Mouse (Mus musculus) heart, adult 2 months (tissue): ENCODE measurements around the gene Polr1a. TPM values are rescaled to one million over a fixed set of nuclear protein-coding genes. Genes with fewer than 3 reads are reported as not detected.
A peak's percentile ranks its signal among the peaks of the same experiment; 100 is the strongest.

Experiments
- DNase-seq, 2 experiments: peaks; one replicate each; pipeline ENCODE4 v3.0.0; 2021
- H3K27ac ChIP-seq: fragments of 200-600 bp; 2 replicates; pipeline ENCODE4 v1.8.1; 2022
- H3K27me3 ChIP-seq: fragments of 200-500 bp; 2 replicates; pipeline ENCODE4 v1.6.1; 2012; ENCODE audit warnings: mild to moderate bottlenecking, low read length, inconsistent platforms, mixed read lengths; ENCODE audit not compliant: control insufficient read depth, insufficient read depth
- H3K36me3 ChIP-seq: fragments of 200-500 bp; 2 replicates; pipeline ENCODE4 v1.6.1; 2012; ENCODE audit warnings: low read length, inconsistent platforms; ENCODE audit not compliant: control insufficient read depth, insufficient read depth
- H3K4me1 ChIP-seq: fragments of 200-500 bp; 2 replicates; pipeline ENCODE4 v1.6.1; 2011; ENCODE audit warnings: low read length; ENCODE audit not compliant: control insufficient read depth, insufficient read depth
- H3K4me3 ChIP-seq: fragments of 200-600 bp; 2 replicates; pipeline ENCODE4 v1.8.1; 2022
- H3K79me2 ChIP-seq: fragments of 200-500 bp; replicated peaks from 2 replicates; pipeline ENCODE4 v1.6.1; 2012; ENCODE audit warnings: mild to moderate bottlenecking, inconsistent platforms, low read length, moderate library complexity, mixed read lengths; ENCODE audit not compliant: control insufficient read depth, insufficient read depth
- H3K9ac ChIP-seq: fragments of 200-500 bp; 2 replicates; pipeline ENCODE4 v1.6.1; 2012; ENCODE audit warnings: low read depth, mild to moderate bottlenecking, control low read depth, inconsistent platforms, low read length, mixed read lengths
- CTCF ChIP-seq: fragments of 200-600 bp; IDR thresholded peaks from 2 replicates; pipeline ENCODE4 v1.8.1; 2022; ENCODE audit warnings: antibody characterized with exemption, mild to moderate bottlenecking, moderate library complexity
- EP300 ChIP-seq: fragments of 200-500 bp; IDR thresholded peaks from 2 replicates; pipeline ENCODE4 v1.6.1; 2011; ENCODE audit warnings: low read depth, low read length, control low read depth; ENCODE audit not compliant: insufficient read depth
- POLR2A ChIP-seq: fragments of 200-500 bp; IDR thresholded peaks from 2 replicates; pipeline ENCODE4 v1.6.1; 2011; ENCODE audit warnings: mild to moderate bottlenecking, low read depth, low read length, control low read depth; ENCODE audit not compliant: insufficient read depth
- WGBS: fragments of 180-500 bp; shearing (Covaris S2); methylation state at CpG from one replicate; pipeline ENCODE4 v1.1.7; 2018; 5-methylcytosine and 5-hydroxymethylcytosine counted together
- intact Hi-C: fragments of 180-260 bp; cut with DNase I; formaldehyde crosslinking; loops from one replicate; pipeline ENCODE4 v1.15.1; 2025
- polyA plus RNA-seq: library from polyadenylated mRNA; depleted of rRNA; stranded (reverse); fragments of >200 nt; gene quantifications from 2 replicates; pipeline ENCODE4 v1.2.3, GENCODE M21; 2012
- total RNA-seq, 2 experiments: library from RNA; stranded (reverse); gene quantifications; 2 replicates each; pipeline ENCODE4 v1.2.3; 2021

Gene Polr1a
- total and polyA plus RNA-seq, 3 experiments: 16.1 to 46.2 (median 41.6) TPM

- no peaks in the 10 kb centered on the region for H3K27me3 ChIP-seq
- no peaks in the 10 kb centered on the region for H3K79me2 ChIP-seq
- H3K4me1 ChIP-seq: peaks cover 8% of the 10 kb centered on the region
- 39% methylated on average over 7 of the region's 7 CpGs for WGBS
- no peak for TF ChIP-seq POLR2A
- no peak for TF ChIP-seq CTCF
- 0 out of 2 replicates have a peak, but pooled peaks have one; percentile 46 for TF ChIP-seq EP300
- intact Hi-C loops: loop anchor here (2.0 kb wide), 1 partner anchor 175 kb away; no protein-coding TSS in a partner anchor
- no peak overlapping the region for H3K4me3 ChIP-seq
- peak in 1 of 2 experiments; percentile 47 for DNase-seq
- no peak overlapping the region for H3K9ac ChIP-seq
- no peaks in the 10 kb centered on the region for H3K36me3 ChIP-seq
- no peak overlapping the region for H3K27ac ChIP-seq
Observed at GRCm38 (mm10) chr6:71987546-71988248, 78.8 kb downstream of the Polr1a start.

- H3K4me3 ChIP-seq: no peak overlapping the region
- intact Hi-C loops: loop anchor here (2.0 kb wide), 1 partner anchor 173 kb away; no protein-coding TSS in a partner anchor
- no peak for TF ChIP-seq POLR2A
- no peak for TF ChIP-seq CTCF
- no peak for TF ChIP-seq EP300
- no peak overlapping the region for H3K9ac ChIP-seq
- H3K27ac ChIP-seq: peak overlapping the region; percentile 23; the same call in 1 of the 2 replicates
- 65% methylated on average over 8 of the region's 8 CpGs for WGBS
- DNase-seq: peak in 1 of 2 experiments; percentile 20
- H3K27me3 ChIP-seq: no peaks in the 10 kb centered on the region
- H3K36me3 ChIP-seq: no peaks in the 10 kb centered on the region
- no peaks in the 10 kb centered on the region for H3K79me2 ChIP-seq
- H3K4me1 ChIP-seq: peaks cover 8% of the 10 kb centered on the region
Observed at GRCm38 (mm10) chr6:71989647-71990351, 80.9 kb downstream of the Polr1a start.

- H3K27me3 ChIP-seq: no peaks in the 10 kb centered on the region
- no peak overlapping the region for H3K9ac ChIP-seq
- DNase-seq: peak in 1 of 2 experiments; percentile 11
- intact Hi-C loops: no loop called here
- TF ChIP-seq POLR2A (no peak), EP300 (no peak), CTCF (no peak)
- WGBS: 83% methylated on average over 8 of the region's 8 CpGs
- H3K4me1 ChIP-seq: peaks cover 8% of the 10 kb centered on the region
- H3K36me3 ChIP-seq: no peaks in the 10 kb centered on the region
- H3K27ac ChIP-seq: peak overlapping the region; percentile 23
- no peak overlapping the region for H3K4me3 ChIP-seq
- H3K79me2 ChIP-seq: no peaks in the 10 kb centered on the region
Observed at GRCm38 (mm10) chr6:71990371-71990837, 81.6 kb downstream of the Polr1a start.

GRCm38 (mm10) chr6:71991190-71991932 is 82.5 kb downstream of the Polr1a start:
- intact Hi-C loops: no loop called here
- no peak overlapping the region for H3K4me3 ChIP-seq
- 72% methylated on average over 8 of the region's 8 CpGs for whole genome bisulfite sequencing
- H3K36me3 ChIP-seq: no peaks in the 10 kb centered on the region
- no peaks in the 10 kb centered on the region for H3K27me3 ChIP-seq
- peaks cover 8% of the 10 kb centered on the region for H3K4me1 ChIP-seq
- no peak for DNase-seq
- TF ChIP-seq EP300: no peak
- TF ChIP-seq CTCF: no peak
- TF ChIP-seq POLR2A: no peak
- H3K79me2 ChIP-seq: no peaks in the 10 kb centered on the region
- H3K27ac ChIP-seq: no peak overlapping the region
- H3K9ac ChIP-seq: no peak overlapping the region

GRCm38 (mm10) chr6:71991933-71992325 is 83.1 kb downstream of the Polr1a start:
- no peak for DNase-seq
- Histone ChIP-seq H3K4me1 (peaks cover 8% of the 10 kb centered on the region), H3K36me3 (no peaks in the 10 kb centered on the region), H3K4me3 (no peak overlapping the region), H3K27me3 (no peaks in the 10 kb centered on the region), H3K79me2 (no peaks in the 10 kb centered on the region), H3K9ac (no peak overlapping the region), H3K27ac (no peak overlapping the region)
- no peak for TF ChIP-seq POLR2A
- no peak for TF ChIP-seq EP300
- TF ChIP-seq CTCF: no peak
- intact Hi-C loops: no loop called here
- WGBS: 84% methylated on average over 2 of the region's 2 CpGs
